Mouse (Mus musculus) C2C12 (cell line): Measurements from ENCODE around the gene Fbln2. TPM values are rescaled to one million over a fixed set of nuclear protein-coding genes. Genes with fewer than 3 reads are reported as not detected.
A peak's percentile ranks its signal among the peaks of the same experiment; 100 is the strongest.

ENCODE experiments used
- H3K27me3 ChIP-seq: one replicate; pipeline ENCODE4 v1.6.1; 2011; ENCODE audit not compliant: control insufficient read depth, insufficient read depth, insufficient read length
- H3K36me3 ChIP-seq: one replicate; pipeline ENCODE4 v1.6.1; 2011; ENCODE audit not compliant: control insufficient read depth, insufficient read depth
- H3K4me3 ChIP-seq: one replicate; pipeline ENCODE4 v1.5.1; 2011; ENCODE audit warnings: mild to moderate bottlenecking, control low read depth; ENCODE audit not compliant: poor library complexity, insufficient read depth, severe bottlenecking
- H3K79me2 ChIP-seq: one replicate; pipeline ENCODE4 v1.6.1; 2011; ENCODE audit not compliant: control insufficient read depth, insufficient read depth
- H3K79me3 ChIP-seq: one replicate; pipeline ENCODE4 v1.6.1; 2011; ENCODE audit warnings: low read depth, control low read depth
- H3ac ChIP-seq: one replicate; pipeline ENCODE3; 2011; ENCODE audit warnings: low read depth; ENCODE audit not compliant: control insufficient read depth, insufficient read length
- CEBPB ChIP-seq: IDR thresholded peaks from one replicate; pipeline ENCODE4 v1.6.1; 2011; ENCODE audit warnings: low read depth, mild to moderate bottlenecking, control low read depth, moderate library complexity
- CTCF ChIP-seq: IDR thresholded peaks from one replicate; pipeline ENCODE4 v1.5.1; 2011; ENCODE audit not compliant: control insufficient read depth, insufficient read depth, insufficient read length
- FOSL1 ChIP-seq: IDR thresholded peaks from one replicate; pipeline ENCODE4 v1.8.0; 2011; ENCODE audit warnings: mild to moderate bottlenecking, low read length; ENCODE audit not compliant: poor library complexity, insufficient read depth, severe bottlenecking
- MAX ChIP-seq: IDR thresholded peaks from one replicate; pipeline ENCODE4 v1.6.1; 2011; ENCODE audit warnings: mild to moderate bottlenecking, control low read depth
- MYOD1 ChIP-seq: IDR thresholded peaks from one replicate; pipeline ENCODE4 v1.6.1; 2011; ENCODE audit warnings: low read depth; ENCODE audit not compliant: control insufficient read depth, insufficient read length
- MYOG ChIP-seq: IDR thresholded peaks from one replicate; pipeline ENCODE4 v1.6.1; 2011; ENCODE audit not compliant: control insufficient read depth, insufficient read length; ENCODE audit errors: extremely low read depth
- USF1 ChIP-seq: IDR thresholded peaks from one replicate; pipeline ENCODE4 v1.6.1; 2011; ENCODE audit warnings: low read depth, mild to moderate bottlenecking, control low read depth, moderate library complexity
- polyA plus RNA-seq: library from polyadenylated mRNA; unstranded; fragments of >200 nt; fragmentation: generic; extraction: Trizol; gene quantifications from one replicate; pipeline ENCODE4 v1.2.1, GENCODE M21; 2012; ENCODE audit warnings: missing spikeins

Fbln2 gene
- polyA plus RNA-seq, 1 experiment = 91.6 TPM

GRCm38 (mm10) chr6:91186934-91187333 is 25.3 kb upstream of the Fbln2 start:
- Histone ChIP-seq H3ac (no peak overlapping the region), H3K4me3 (no peak overlapping the region), H3K79me2 (no peaks in the 10 kb centered on the region), H3K27me3 (no peaks in the 10 kb centered on the region), H3K79me3 (no peaks in the 10 kb centered on the region), H3K36me3 (no peaks in the 10 kb centered on the region)
- TF ChIP-seq USF1 (no peak), FOSL1 (no peak), MYOD1 (no peak), CEBPB (no peak), MAX (no peak), MYOG (no peak), CTCF (no peak)

GRCm38 (mm10) chr6:91187871-91188270 is 24.4 kb upstream of the Fbln2 start:
- TF ChIP-seq MAX = no peak
- no peak for TF ChIP-seq FOSL1
- no peak for TF ChIP-seq CTCF
- TF ChIP-seq MYOD1 = no peak
- TF ChIP-seq USF1 = no peak
- TF ChIP-seq CEBPB = no peak
- TF ChIP-seq MYOG = no peak
- H3K27me3 ChIP-seq = no peaks in the 10 kb centered on the region

GRCm38 (mm10) chr6:91189971-91190370 is 22.3 kb upstream of the Fbln2 start:
- Histone ChIP-seq H3K79me2 (no peaks in the 10 kb centered on the region), H3K79me3 (no peaks in the 10 kb centered on the region), H3ac (no peak overlapping the region), H3K27me3 (no peaks in the 10 kb centered on the region), H3K4me3 (no peak overlapping the region), H3K36me3 (no peaks in the 10 kb centered on the region)
- TF ChIP-seq MYOG (no peak), CEBPB (no peak), MYOD1 (no peak), CTCF (no peak), FOSL1 (no peak), USF1 (no peak), MAX (no peak)

More at GRCm38 (mm10) chr6:91187871-91188270, 24.4 kb upstream of the Fbln2 start:
- H3K79me2 ChIP-seq = no peaks in the 10 kb centered on the region
- no peaks in the 10 kb centered on the region for H3K36me3 ChIP-seq
- H3ac ChIP-seq = no peak overlapping the region
- H3K4me3 ChIP-seq = no peak overlapping the region
- H3K79me3 ChIP-seq = no peaks in the 10 kb centered on the region

DNA sequence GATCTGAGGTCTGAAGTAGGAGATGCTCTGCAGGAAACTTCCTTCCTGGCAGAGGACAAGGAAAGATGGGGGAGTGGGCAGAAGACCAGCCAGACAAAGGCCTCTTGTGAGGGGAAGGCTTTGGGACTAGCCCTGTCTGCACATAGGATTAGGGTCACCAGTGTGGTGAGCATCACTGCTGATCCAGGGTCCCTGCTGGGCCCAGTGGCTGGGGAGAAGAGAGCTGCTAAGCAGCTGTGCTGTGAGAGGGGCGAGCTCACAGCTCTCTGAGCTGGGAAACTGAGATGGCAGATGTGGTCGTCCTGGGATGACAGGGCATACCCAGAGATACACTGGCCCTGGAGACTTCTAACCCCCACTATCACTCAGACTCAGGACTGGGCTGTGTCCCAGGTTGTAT is 20.8 kb upstream of the Fbln2 start:
- TF ChIP-seq CTCF = no peak
- TF ChIP-seq MYOG = no peak
- TF ChIP-seq MAX = no peak
- no peak for TF ChIP-seq FOSL1
- TF ChIP-seq CEBPB = no peak
- no peak for TF ChIP-seq USF1
- no peak for TF ChIP-seq MYOD1
- no peaks in the 10 kb centered on the region for H3K79me3 ChIP-seq
- no peak overlapping the region for H3K4me3 ChIP-seq
- H3ac ChIP-seq = no peak overlapping the region
- H3K79me2 ChIP-seq = no peaks in the 10 kb centered on the region
- H3K27me3 ChIP-seq = no peaks in the 10 kb centered on the region
- H3K36me3 ChIP-seq = no peaks in the 10 kb centered on the region

- H3K36me3 ChIP-seq = no peaks in the 10 kb centered on the region
- H3K27me3 ChIP-seq = no peaks in the 10 kb centered on the region
- H3K79me2 ChIP-seq = no peaks in the 10 kb centered on the region
- H3ac ChIP-seq = peak overlapping the region; percentile 32
- H3K79me3 ChIP-seq = no peaks in the 10 kb centered on the region
- no peak overlapping the region for H3K4me3 ChIP-seq
- TF ChIP-seq MYOD1 (peak; percentile 12), MYOG (no peak)
Observed at GRCm38 (mm10) chr6:91192421-91192820, 19.8 kb upstream of the Fbln2 start.

DNA sequence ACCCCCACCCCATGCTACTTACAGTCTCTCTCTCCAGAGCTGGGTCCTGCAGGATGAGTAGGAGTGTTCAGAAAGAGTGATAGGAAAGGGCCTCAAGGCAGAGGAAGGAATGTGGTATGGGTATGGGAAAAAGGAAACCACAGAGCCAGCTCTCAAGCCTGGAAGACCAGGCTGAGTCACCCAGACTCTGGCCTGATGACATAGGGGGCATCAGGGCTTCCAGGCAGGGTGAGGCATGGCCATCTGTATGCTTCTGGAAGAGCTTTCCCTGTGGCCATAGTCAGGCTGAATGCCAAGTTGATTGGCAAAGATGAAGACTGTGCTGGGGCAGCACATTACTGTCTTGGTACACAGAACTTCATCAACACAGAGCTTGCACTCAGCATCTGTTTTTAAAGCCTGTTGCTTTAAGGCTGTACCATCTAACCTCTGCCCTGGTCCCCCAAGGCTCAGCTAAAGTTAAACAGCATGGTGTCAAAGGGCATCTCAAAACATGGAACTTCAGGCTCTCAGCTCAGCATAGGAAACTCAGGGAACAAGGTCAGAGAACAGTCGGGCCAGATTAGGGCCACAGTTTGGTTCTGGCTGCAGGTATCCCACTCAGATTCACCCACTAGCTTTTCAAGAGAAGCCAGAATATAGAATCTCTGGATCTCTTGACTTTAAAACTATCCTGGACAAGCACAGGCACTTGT is 19.3 kb upstream of the Fbln2 start:
- Histone ChIP-seq H3K27me3 (no peaks in the 10 kb centered on the region), H3ac (peak overlapping the region; percentile 10), H3K4me3 (no peak overlapping the region), H3K79me3 (no peaks in the 10 kb centered on the region), H3K79me2 (no peaks in the 10 kb centered on the region), H3K36me3 (no peaks in the 10 kb centered on the region)
- TF ChIP-seq FOSL1 (peak; percentile 50), MAX (peak; percentile 92), USF1 (no peak), CTCF (no peak), CEBPB (peak; percentile 27), MYOG (no peak), MYOD1 (peak; percentile 35)
